Mouse (Mus musculus): ENCODE data around the gene Rtn4ip1. TPM values are rescaled to one million over a fixed set of nuclear protein-coding genes. Genes with fewer than 3 reads are reported as not detected.

The Rtn4ip1 gene
- polyA plus RNA-seq, 1 experiment from 2014 or later, result 9.2 TPM

DNA sequence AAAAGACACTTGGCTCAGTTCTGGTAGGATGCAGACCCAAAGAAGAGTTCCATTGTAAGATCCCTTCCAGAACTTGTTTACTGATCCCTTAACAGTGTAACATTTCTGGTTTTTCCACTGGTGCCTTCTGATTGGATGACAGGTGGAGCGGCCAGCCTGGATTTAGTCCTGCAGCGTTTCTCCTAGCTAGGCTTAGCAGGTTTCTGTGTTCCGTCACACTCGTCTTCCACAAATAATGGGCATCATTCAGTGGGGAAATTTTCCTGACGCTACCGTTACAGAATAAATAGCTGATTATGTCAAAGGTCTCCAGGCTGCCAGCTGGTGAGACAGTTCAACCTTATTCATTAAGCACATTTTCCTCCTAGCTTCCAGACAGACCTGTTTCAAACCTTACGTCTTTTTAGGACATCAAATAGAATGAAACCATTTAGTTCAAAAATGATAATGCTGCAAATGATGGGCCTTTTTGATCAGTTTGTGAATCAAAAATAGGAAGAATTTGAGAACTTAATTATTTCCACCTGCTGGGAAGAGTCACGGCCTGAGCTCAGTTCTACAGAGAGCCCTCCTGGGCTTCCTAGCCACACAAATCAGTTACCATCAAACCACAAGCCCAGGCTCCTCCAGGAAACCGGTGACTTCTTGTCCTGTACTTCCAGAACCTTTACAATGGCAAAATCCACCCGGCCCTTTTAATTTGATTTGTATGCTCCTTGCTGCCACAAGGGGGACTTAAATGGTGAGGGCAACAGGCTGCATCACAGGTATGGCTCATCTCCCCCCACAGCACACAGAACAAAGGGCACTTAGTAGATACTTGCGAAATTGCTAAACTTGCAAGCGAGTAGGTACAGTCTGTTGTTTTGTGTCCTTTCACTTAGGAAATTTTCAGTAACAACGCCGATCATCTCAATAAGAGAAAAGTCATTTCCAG lies 100.7 kb downstream of the Rtn4ip1 start:
- H3K27me3 ChIP-seq (replicated peaks; ENCODE audit: control insufficient read depth, insufficient read depth, low read length), result peaks cover 23% of the 10 kb centered on the region
- peak; percentile 79 for TF ChIP-seq CTCF (IDR thresholded peaks at IDR 0.05; ENCODE audit: low read depth)
- peak overlapping the region; percentile 73 for H3K4me2 ChIP-seq (replicated peaks; ENCODE audit: low read depth)
- no peaks in the 10 kb centered on the region for H3K4me1 ChIP-seq (replicated peaks; ENCODE audit: control insufficient read depth, insufficient read depth, low read length)
- ATAC-seq, result peak; percentile 58
- no peak overlapping the region for H3K9ac ChIP-seq (ENCODE audit: low read depth, low read length)
- H3K36me3 ChIP-seq (ENCODE audit: control insufficient read depth, insufficient read depth), result no peaks in the 10 kb centered on the region; the same call in 1 of the 2 replicates
- no peak overlapping the region for H3K27ac ChIP-seq (ENCODE audit: low read depth, low read length)
- H3K4me3 ChIP-seq (ENCODE audit: low read depth, low read length), result peak overlapping the region; percentile 87
- H3K9me3 ChIP-seq (ENCODE audit: control insufficient read depth), result no peaks in the 10 kb centered on the region
- 36% methylated on average over 14 of the region's 14 CpGs for WGBS

DNA sequence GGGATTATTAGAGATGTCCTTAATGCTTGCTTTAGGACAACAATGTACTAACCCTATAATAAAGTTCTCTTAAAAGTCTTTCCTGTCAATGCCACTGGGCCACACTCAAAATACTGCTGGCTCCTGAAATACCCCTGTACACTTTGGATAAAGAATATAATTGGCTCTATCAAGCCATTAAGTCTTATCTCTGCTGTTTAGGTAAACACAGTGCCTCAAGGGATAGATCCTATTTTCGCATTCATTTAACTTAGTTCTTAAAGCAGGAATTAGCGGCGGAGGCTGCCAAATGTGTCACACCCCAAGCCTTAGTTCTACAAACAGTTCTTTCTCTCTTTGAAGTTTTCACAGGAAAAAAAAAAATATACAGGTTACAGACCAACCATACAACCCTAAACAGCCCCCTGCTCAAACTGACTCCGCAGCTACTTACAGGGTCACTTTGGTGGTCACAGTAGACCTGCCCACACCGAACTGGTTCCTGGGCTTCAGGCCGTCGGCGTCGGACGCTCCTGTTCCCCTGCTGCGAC lies 101.5 kb downstream of the Rtn4ip1 start:
- peak overlapping the region; percentile 78 for H3K9ac ChIP-seq (ENCODE audit: low read depth, low read length)
- ATAC-seq, result no peak
- H3K4me1 ChIP-seq (replicated peaks; ENCODE audit: control insufficient read depth, insufficient read depth, low read length), result no peaks in the 10 kb centered on the region
- no peak for TF ChIP-seq CTCF (IDR thresholded peaks at IDR 0.05; ENCODE audit: low read depth)
- H3K4me2 ChIP-seq (replicated peaks; ENCODE audit: low read depth), result peak overlapping the region; percentile 73
- H3K27me3 ChIP-seq (replicated peaks; ENCODE audit: control insufficient read depth, insufficient read depth, low read length), result peaks cover 23% of the 10 kb centered on the region
- 2% methylated on average over 11 of the region's 11 CpGs for WGBS
- H3K4me3 ChIP-seq (ENCODE audit: low read depth, low read length), result peak overlapping the region; percentile 87
- H3K27ac ChIP-seq (ENCODE audit: low read depth, low read length), result peak overlapping the region; percentile 86; the same call in 1 of the 2 replicates
- H3K9me3 ChIP-seq (ENCODE audit: control insufficient read depth), result no peaks in the 10 kb centered on the region
- H3K36me3 ChIP-seq (ENCODE audit: control insufficient read depth, insufficient read depth), result no peaks in the 10 kb centered on the region

DNA sequence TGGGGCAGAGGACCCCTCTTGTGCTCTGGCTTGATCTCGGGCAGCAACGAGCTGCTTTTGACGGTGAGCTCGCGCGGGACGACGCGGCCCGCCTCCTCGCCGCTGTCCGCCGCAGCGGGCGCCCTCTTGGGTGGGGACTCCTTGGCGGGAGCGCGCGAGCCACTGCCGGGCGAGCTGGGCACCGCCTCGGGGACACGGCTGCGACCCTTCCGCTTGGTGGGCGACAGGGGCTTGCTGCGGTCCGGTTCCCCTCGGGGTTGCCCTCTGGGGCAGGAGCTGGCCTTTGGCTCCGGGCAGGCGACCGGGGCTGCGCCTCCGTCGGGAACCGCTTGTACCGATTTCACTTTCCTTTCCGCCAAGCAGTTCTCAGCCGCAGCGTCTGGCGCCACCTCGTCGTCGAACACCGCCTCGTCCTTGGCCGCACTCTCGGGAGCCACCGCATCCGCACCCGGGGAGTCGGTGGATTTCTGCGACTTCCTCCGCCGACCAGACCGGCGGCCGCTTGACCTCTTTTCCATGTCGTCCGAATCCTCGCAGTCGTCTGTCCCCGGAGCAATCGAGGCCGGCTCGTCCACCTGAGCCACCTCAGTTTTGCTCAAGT lies 102.0 kb downstream of the Rtn4ip1 start:
- H3K9me3 ChIP-seq (ENCODE audit: control insufficient read depth), result no peaks in the 10 kb centered on the region
- ATAC-seq, result peak; percentile 61
- H3K27me3 ChIP-seq (replicated peaks; ENCODE audit: control insufficient read depth, insufficient read depth, low read length), result peaks cover 23% of the 10 kb centered on the region
- TF ChIP-seq CTCF (IDR thresholded peaks at IDR 0.05; ENCODE audit: low read depth), result peak; percentile 69
- under 1% methylated on average over 68 of the region's 68 CpGs for WGBS
- peak overlapping the region; percentile 87 for H3K4me3 ChIP-seq (ENCODE audit: low read depth, low read length)
- H3K4me2 ChIP-seq (replicated peaks; ENCODE audit: low read depth), result peak overlapping the region; percentile 73
- H3K4me1 ChIP-seq (replicated peaks; ENCODE audit: control insufficient read depth, insufficient read depth, low read length), result no peaks in the 10 kb centered on the region
- peak overlapping the region; percentile 86 for H3K27ac ChIP-seq (ENCODE audit: low read depth, low read length)
- peak overlapping the region; percentile 78 for H3K9ac ChIP-seq (ENCODE audit: low read depth, low read length)
- H3K36me3 ChIP-seq (ENCODE audit: control insufficient read depth, insufficient read depth), result no peaks in the 10 kb centered on the region

DNA sequence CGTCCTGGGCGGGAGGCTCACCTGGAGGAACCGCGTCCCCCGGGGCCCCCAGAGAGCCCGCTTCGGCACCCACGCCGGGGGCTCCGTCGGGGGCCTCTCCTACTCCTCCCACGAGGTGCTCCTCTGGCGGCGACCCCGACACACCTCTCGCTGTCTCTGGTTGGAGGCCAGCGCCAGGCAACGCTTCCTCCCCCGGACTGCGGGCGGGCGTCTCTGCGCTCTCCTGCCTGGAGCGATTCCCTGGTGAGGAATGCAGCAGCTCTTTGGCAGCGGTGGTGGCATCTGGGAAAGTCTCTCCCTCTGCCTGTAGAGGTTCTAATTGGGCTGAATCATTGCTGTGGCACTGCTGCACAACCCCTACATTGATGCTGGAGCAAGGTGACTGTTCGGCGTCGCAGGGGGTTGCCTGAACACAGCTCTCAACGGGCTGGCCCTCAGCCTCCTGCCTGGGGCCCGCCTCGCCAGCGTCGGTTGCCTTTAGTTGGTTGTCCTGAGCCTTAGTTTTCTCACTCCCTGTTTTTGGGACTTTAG lies 102.7 kb downstream of the Rtn4ip1 start:
- Histone ChIP-seq H3K4me2 (replicated peaks; ENCODE audit: low read depth) (peak overlapping the region; percentile 73), H3K4me1 (replicated peaks; ENCODE audit: control insufficient read depth, insufficient read depth, low read length) (no peaks in the 10 kb centered on the region), H3K9ac (ENCODE audit: low read depth, low read length) (peak overlapping the region; percentile 78), H3K27ac (ENCODE audit: low read depth, low read length) (0 out of 2 replicates have a peak overlapping the region, but pooled peaks have one; percentile 21), H3K9me3 (ENCODE audit: control insufficient read depth) (no peaks in the 10 kb centered on the region), H3K36me3 (ENCODE audit: control insufficient read depth, insufficient read depth) (no peaks in the 10 kb centered on the region), H3K27me3 (replicated peaks; ENCODE audit: control insufficient read depth, insufficient read depth, low read length) (peaks cover 23% of the 10 kb centered on the region), H3K4me3 (ENCODE audit: low read depth, low read length) (peak overlapping the region; percentile 87)
- 3% methylated on average over 32 of the region's 33 CpGs for WGBS
- ATAC-seq, result no peak
- no peak for TF ChIP-seq CTCF (IDR thresholded peaks at IDR 0.05; ENCODE audit: low read depth)

DNA sequence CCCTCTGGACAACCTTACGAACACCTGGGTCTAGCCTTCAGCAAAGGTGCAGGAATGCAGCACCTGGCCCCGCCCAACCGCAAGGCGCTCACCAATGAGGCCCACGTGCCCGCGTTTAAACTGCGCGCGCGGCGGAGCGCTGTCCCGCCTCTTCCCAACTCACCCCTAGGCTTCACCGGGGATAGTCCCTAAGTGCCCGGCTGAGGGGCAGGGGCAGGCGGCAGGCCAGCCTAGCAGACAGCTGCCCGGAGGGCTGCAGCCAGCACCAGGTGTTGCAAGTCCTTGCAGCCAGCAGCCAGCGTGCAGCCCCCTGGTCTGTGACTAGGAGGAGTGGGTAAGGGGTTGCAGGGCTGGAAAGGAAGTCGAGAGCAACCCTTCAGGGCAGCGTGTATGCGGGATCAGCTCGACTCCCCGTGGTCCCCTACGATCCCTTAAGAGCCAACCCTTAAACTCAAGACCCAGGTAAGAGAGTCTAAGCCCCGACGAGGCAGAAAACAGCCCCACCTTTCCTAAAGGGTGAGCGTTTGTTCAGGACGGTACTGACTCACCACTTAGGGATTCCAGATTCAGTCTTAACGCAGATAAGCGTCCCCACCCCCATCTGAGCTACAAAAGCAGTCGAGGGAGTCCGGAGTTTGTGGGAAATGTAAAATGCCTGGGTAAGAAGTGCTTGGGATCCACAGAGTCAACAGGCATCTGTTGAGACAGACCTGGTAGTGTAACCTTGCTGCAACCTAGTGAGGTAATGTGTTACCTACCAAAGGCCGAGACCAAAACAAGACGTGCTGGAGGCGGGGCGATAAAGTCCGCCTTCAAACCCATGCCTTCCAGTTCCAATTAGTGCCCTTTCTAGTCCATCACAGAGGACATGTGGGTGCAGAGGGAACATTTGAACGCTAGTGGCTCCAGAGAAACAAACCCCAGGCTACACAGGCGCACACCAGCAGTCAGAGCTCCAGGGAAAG lies 104.4 kb downstream of the Rtn4ip1 start:
- Histone ChIP-seq H3K4me1 (replicated peaks; ENCODE audit: control insufficient read depth, insufficient read depth, low read length) (no peaks in the 10 kb centered on the region), H3K4me2 (replicated peaks; ENCODE audit: low read depth) (peak overlapping the region; percentile 96), H3K9me3 (ENCODE audit: control insufficient read depth) (no peaks in the 10 kb centered on the region), H3K4me3 (ENCODE audit: low read depth, low read length) (peak overlapping the region; percentile 50), H3K27me3 (replicated peaks; ENCODE audit: control insufficient read depth, insufficient read depth, low read length) (peaks cover 23% of the 10 kb centered on the region), H3K36me3 (ENCODE audit: control insufficient read depth, insufficient read depth) (no peaks in the 10 kb centered on the region), H3K27ac (ENCODE audit: low read depth, low read length) (no peak overlapping the region), H3K9ac (ENCODE audit: low read depth, low read length) (0 out of 2 replicates have a peak overlapping the region, but pooled peaks have one; percentile 17)
- peak; percentile 65 for ATAC-seq
- TF ChIP-seq CTCF (IDR thresholded peaks at IDR 0.05; ENCODE audit: low read depth), result peak; percentile 25
- 2% methylated on average over 40 of the region's 40 CpGs for WGBS

Other genes with a start within 250 kb of the Rtn4ip1 start
- 12.0 and 12.8 TPM in 2 replicates for gene Qrsl1, start 62 bp upstream of the Rtn4ip1 start, polyA plus RNA-seq (2015; fragmentation: Nextera tagmentation; extraction: Ambion mirVana)
- gene Crybg1, start 247.0 kb downstream of the Rtn4ip1 start, polyA plus RNA-seq (2015; fragmentation: Nextera tagmentation; extraction: Ambion mirVana), result 3.1 and 3.2 TPM in 2 replicates